Mouse (Mus musculus) liver, embryonic 14.5 days (tissue): ENCODE data around the gene Pik3cd.
"Not testable (repeated sequence)": the region's sequence is repeated elsewhere in the genome, so short reads cannot be mapped to it uniquely, and the experiment has no call there.

Experiments used
- CTCF ChIP-seq: IDR thresholded peaks from 2 replicates; pipeline ENCODE4 v1.5.1; 2016; ENCODE audit warnings: antibody characterized with exemption, low read depth, control low read depth
- EP300 ChIP-seq: IDR thresholded peaks from 2 replicates; pipeline ENCODE4 v1.6.1; 2016; ENCODE audit warnings: antibody characterized with exemption, low read depth

GRCm38 (mm10) chr4:149749663-149750015, 47.3 kb upstream of the Pik3cd start:
- TF ChIP-seq CTCF, EP300: not testable (repeated sequence)
